Mouse (Mus musculus) G1E (cell line): Measurements from ENCODE around the gene Arfrp1.

ENCODE experiments used
- CTCF ChIP-seq: IDR thresholded peaks from 2 replicates; pipeline ENCODE4 v1.5.1; 2012; ENCODE audit warnings: low read depth, low read length, inconsistent platforms, mixed read lengths
- GATA2 ChIP-seq: IDR thresholded peaks from 2 replicates; pipeline ENCODE4 v1.6.1; 2012; ENCODE audit warnings: low read depth, low read length, inconsistent platforms, borderline replicate concordance
- TAL1 ChIP-seq: conservative IDR thresholded peaks from 2 replicates; pipeline ENCODE4 v1.6.1; 2012; ENCODE audit warnings: low read depth, low read length, inconsistent platforms, mixed read lengths

DNA sequence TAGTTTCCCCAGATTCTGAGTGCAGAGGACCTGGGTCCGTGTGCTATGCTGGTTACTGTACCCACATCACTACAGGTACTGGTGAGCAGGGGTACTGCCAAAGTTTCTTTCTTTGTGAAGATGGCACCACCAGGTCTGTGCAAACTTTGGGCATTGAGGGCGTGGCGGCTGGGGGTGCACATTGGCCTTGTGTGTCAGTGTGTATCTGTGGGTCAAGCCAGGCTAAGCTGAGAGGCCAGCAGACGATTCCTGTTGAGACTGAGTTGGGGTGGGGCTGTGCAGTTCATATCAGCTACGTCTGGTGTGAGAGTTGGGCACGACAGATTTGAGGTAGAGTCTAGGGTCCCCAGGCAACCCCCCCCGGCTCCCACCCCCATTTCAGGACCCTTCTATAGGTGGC lies 19.3 kb upstream of the Arfrp1 start:
- TF ChIP-seq CTCF (no peak), GATA2 (no peak), TAL1 (no peak)
